Mouse (Mus musculus) forebrain, embryonic 13.5 days (tissue): Measurements from ENCODE around the gene Utrn. TPM values are rescaled to one million over a fixed set of nuclear protein-coding genes. Genes with fewer than 3 reads are reported as not detected.
A peak's percentile ranks its signal among the peaks of the same experiment; 100 is the strongest.

ENCODE experiments used
- ATAC-seq: fragments of 200-750 bp; cut with Nextera tagmentation; 2 replicates; pipeline ENCODE4 v1.8.0; 2017
- H3K27ac ChIP-seq: fragments of 300-500 bp; sonication (generic); 2 replicates; pipeline ENCODE4 v1.5.1; 2015; ENCODE audit warnings: inconsistent platforms, mild to moderate bottlenecking, moderate library complexity
- H3K27me3 ChIP-seq: fragments of 300-500 bp; sonication (generic); 2 replicates; pipeline ENCODE4 v1.6.1; 2015; ENCODE audit warnings: mild to moderate bottlenecking, inconsistent platforms
- H3K36me3 ChIP-seq: fragments of 300-500 bp; sonication (generic); 2 replicates; pipeline ENCODE4 v1.6.1; 2015; ENCODE audit warnings: mild to moderate bottlenecking, inconsistent platforms; ENCODE audit not compliant: poor library complexity, severe bottlenecking
- H3K4me1 ChIP-seq: fragments of 300-500 bp; sonication (generic); 2 replicates; pipeline ENCODE4 v1.6.1; 2015; ENCODE audit warnings: inconsistent platforms
- H3K4me2 ChIP-seq: fragments of 300-500 bp; sonication (generic); 2 replicates; pipeline ENCODE4 v1.6.1; 2015; ENCODE audit warnings: inconsistent platforms, mild to moderate bottlenecking, moderate library complexity
- H3K4me3 ChIP-seq: fragments of 300-500 bp; sonication (generic); 2 replicates; pipeline ENCODE4 v1.5.1; 2015; ENCODE audit warnings: mild to moderate bottlenecking, inconsistent platforms
- H3K9ac ChIP-seq: fragments of 300-500 bp; sonication (generic); 2 replicates; pipeline ENCODE4 v1.6.1; 2015; ENCODE audit warnings: mild to moderate bottlenecking, inconsistent platforms
- H3K9me3 ChIP-seq: fragments of 300-500 bp; sonication (generic); replicated peaks from 2 replicates; pipeline ENCODE4 v1.6.1; 2016; ENCODE audit warnings: inconsistent platforms
- WGBS: fragments of 180-500 bp; shearing (Covaris S2); methylation state at CpG from one replicate; pipeline ENCODE4 v1.1.7; 2015; 5-methylcytosine and 5-hydroxymethylcytosine counted together
- polyA plus RNA-seq: library from polyadenylated mRNA; unstranded; fragments of >200 nt; fragmentation: Nextera tagmentation; extraction: Ambion mirVana; gene quantifications from 2 replicates; pipeline ENCODE4 v1.2.1, GENCODE M21; 2015

Gene Utrn
- polyA plus RNA-seq, 1 experiment from 2014 or later: 18.7 TPM

GRCm38 (mm10) chr10:12558810-12559209 lies 310.4 kb downstream of the Utrn start:
- Histone ChIP-seq H3K9me3 (no peaks in the 10 kb centered on the region), H3K27ac (no peak overlapping the region), H3K4me1 (no peaks in the 10 kb centered on the region), H3K4me2 (no peak overlapping the region), H3K4me3 (no peak overlapping the region), H3K27me3 (no peaks in the 10 kb centered on the region), H3K9ac (no peak overlapping the region), H3K36me3 (no peaks in the 10 kb centered on the region)
- no peak for ATAC-seq
- WGBS: 87% methylated on average over 5 of the region's 5 CpGs

- Histone ChIP-seq H3K4me2 (no peak overlapping the region), H3K36me3 (no peaks in the 10 kb centered on the region), H3K4me3 (no peak overlapping the region), H3K9me3 (no peaks in the 10 kb centered on the region), H3K4me1 (0 out of 2 replicates have a peak, but pooled peaks cover 8% of the 10 kb centered on the region), H3K27me3 (0 out of 2 replicates have a peak, but pooled peaks cover 9% of the 10 kb centered on the region), H3K27ac (no peak overlapping the region), H3K9ac (no peak overlapping the region)
- ATAC-seq: no peak
- WGBS: 68% methylated on average over 2 of the region's 2 CpGs
These were observed 315.0 kb downstream of the Utrn start for GRCm38 (mm10) chr10:12554090-12554718.

GRCm38 (mm10) chr10:12552890-12553278 lies 316.3 kb downstream of the Utrn start:
- ATAC-seq: no peak
- H3K27me3 ChIP-seq: peaks cover 19% of the 10 kb centered on the region; the same call in 1 of the 2 replicates

GRCm38 (mm10) chr10:12552196-12552889 lies 316.8 kb downstream of the Utrn start:
- H3K27ac ChIP-seq: no peak overlapping the region
- no peaks in the 10 kb centered on the region for H3K36me3 ChIP-seq
- peaks cover 21% of the 10 kb centered on the region for H3K4me1 ChIP-seq
- WGBS: 44% methylated on average over 11 of the region's 11 CpGs
- peaks cover 19% of the 10 kb centered on the region; the same call in 1 of the 2 replicates for H3K27me3 ChIP-seq
- H3K4me2 ChIP-seq: no peak overlapping the region
- no peak for ATAC-seq
- no peaks in the 10 kb centered on the region for H3K9me3 ChIP-seq
- no peak overlapping the region for H3K9ac ChIP-seq
- no peak overlapping the region for H3K4me3 ChIP-seq

More at GRCm38 (mm10) chr10:12552890-12553278, 316.3 kb downstream of the Utrn start:
- Histone ChIP-seq H3K4me3 (no peak overlapping the region), H3K4me2 (no peak overlapping the region), H3K9ac (no peak overlapping the region), H3K9me3 (no peaks in the 10 kb centered on the region), H3K4me1 (peaks cover 19% of the 10 kb centered on the region), H3K36me3 (no peaks in the 10 kb centered on the region), H3K27ac (no peak overlapping the region)
- WGBS: 50% methylated on average over 5 of the region's 5 CpGs

- H3K9ac ChIP-seq: no peak overlapping the region
These were observed 317.4 kb downstream of the Utrn start for GRCm38 (mm10) chr10:12551735-12552134.

DNA sequence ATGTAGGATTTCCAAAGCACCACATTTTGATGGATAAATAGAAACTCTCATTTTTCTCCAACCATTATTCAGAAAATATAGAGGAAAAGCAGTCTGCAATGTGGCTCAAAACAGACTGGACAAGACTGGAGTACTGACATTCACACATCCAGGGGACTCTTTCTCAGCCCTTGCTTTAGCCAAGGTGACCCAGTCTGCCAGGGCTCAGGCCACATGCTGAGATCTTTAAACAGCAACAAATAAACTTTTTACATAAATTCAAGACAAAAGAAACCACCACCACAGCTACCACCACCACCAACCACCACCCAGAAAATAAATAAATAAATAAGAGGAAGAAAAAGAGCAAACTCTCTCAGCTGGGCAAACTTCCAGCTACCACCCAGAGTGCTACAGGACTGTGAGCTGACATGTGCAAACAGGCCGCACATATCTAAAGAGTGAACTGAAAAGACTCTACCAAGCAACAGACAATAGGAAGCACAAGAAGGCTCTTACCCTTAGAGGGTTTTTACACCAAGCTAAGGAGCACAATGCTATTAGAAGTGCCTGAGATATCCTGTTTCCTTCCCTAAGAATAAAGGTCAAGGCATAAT lies 319.1 kb downstream of the Utrn start:
- H3K9me3 ChIP-seq: no peaks in the 10 kb centered on the region
- no peak overlapping the region for H3K9ac ChIP-seq
- 26% methylated on average over 1 of the region's 1 CpGs for WGBS
- peaks cover 19% of the 10 kb centered on the region; the same call in 1 of the 2 replicates for H3K27me3 ChIP-seq
- ATAC-seq: no peak
- peaks cover 35% of the 10 kb centered on the region for H3K4me1 ChIP-seq
- H3K4me3 ChIP-seq: no peak overlapping the region
- H3K27ac ChIP-seq: no peak overlapping the region
- H3K4me2 ChIP-seq: no peak overlapping the region
- no peaks in the 10 kb centered on the region for H3K36me3 ChIP-seq

More at GRCm38 (mm10) chr10:12551735-12552134, 317.4 kb downstream of the Utrn start:
- ATAC-seq: no peak
- Histone ChIP-seq H3K27me3 (peaks cover 19% of the 10 kb centered on the region; the same call in 1 of the 2 replicates), H3K4me2 (no peak overlapping the region), H3K4me3 (no peak overlapping the region), H3K27ac (no peak overlapping the region), H3K4me1 (peaks cover 27% of the 10 kb centered on the region), H3K9me3 (no peaks in the 10 kb centered on the region), H3K36me3 (no peaks in the 10 kb centered on the region)
- whole genome bisulfite sequencing: 77% methylated on average over 5 of the region's 5 CpGs

GRCm38 (mm10) chr10:12549261-12549660 lies 319.9 kb downstream of the Utrn start:
- WGBS: 14% methylated on average over 5 of the region's 5 CpGs
- Histone ChIP-seq H3K27me3 (peaks cover 19% of the 10 kb centered on the region; the same call in 1 of the 2 replicates), H3K4me3 (no peak overlapping the region), H3K36me3 (no peaks in the 10 kb centered on the region), H3K4me2 (peak overlapping the region; percentile 63; the same call in 1 of the 2 replicates), H3K27ac (no peak overlapping the region), H3K9me3 (no peaks in the 10 kb centered on the region), H3K9ac (no peak overlapping the region), H3K4me1 (peaks cover 35% of the 10 kb centered on the region)
- ATAC-seq: no peak

DNA sequence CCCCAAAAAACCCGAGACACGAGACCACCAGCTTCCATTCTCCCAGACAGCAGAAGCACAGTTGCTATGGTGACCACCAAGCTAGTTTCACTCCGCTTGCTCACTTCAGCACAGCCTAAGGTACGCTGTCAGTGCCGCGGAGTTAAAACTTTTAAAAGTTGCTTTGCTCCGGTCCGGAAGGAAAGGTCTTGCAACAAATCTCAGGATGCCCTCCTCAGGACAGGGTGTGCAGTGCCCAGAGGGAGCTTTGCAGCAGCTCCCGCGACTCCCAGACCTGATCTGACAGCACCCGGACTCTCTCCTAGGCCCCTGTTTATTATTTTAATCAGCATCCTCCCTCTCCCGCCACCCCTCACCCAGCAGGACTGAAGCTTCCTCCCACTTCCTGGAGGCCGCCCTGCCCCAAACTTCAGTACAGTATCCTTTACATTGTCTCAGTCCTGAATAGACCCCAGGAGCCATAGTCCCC lies 320.5 kb downstream of the Utrn start:
- H3K9ac ChIP-seq: 0 out of 2 replicates have a peak overlapping the region, but pooled peaks have one; percentile 43
- H3K4me3 ChIP-seq: peak overlapping the region; percentile 27
- no peak overlapping the region for H3K27ac ChIP-seq
- H3K4me2 ChIP-seq: peak overlapping the region; percentile 63
- WGBS: 1% methylated on average over 13 of the region's 13 CpGs
- ATAC-seq: peak; percentile 81
- peaks cover 19% of the 10 kb centered on the region; the same call in 1 of the 2 replicates for H3K27me3 ChIP-seq
- no peaks in the 10 kb centered on the region for H3K9me3 ChIP-seq
- H3K4me1 ChIP-seq: peaks cover 35% of the 10 kb centered on the region
- H3K36me3 ChIP-seq: no peaks in the 10 kb centered on the region

DNA sequence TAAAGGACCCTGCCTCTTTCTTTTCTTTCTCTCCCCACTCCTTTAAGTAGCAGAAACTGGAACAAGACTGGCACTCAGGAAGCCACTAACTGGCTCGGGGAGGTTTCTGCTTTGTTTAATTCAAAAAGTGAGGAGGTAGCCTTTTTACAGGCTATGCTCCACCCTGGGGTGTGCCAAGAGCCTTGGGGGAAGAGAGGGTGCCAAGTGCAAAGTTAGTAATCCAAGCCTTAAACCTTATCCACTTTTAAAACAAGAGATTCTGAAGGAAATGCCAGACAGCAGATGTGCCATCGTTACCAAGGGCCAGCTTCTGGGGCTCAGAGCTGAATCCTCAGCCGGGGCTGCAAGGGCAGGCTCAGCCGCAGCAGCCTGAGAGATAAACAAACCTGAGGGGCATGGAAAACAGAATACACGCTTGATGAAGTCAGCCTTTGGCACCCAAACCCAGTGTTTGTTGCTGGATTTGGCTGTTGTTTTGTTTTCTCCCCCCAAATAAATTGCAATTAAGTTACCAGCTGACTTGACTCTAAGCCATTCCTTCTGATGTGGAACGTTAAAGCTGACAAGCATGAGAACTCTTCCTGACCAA lies 322.0 kb downstream of the Utrn start:
- Histone ChIP-seq H3K27ac (no peak overlapping the region), H3K4me1 (peaks cover 32% of the 10 kb centered on the region), H3K9me3 (no peaks in the 10 kb centered on the region), H3K4me3 (no peak overlapping the region), H3K27me3 (peaks cover 19% of the 10 kb centered on the region; the same call in 1 of the 2 replicates), H3K4me2 (0 out of 2 replicates have a peak overlapping the region, but pooled peaks have one; percentile 8), H3K9ac (no peak overlapping the region), H3K36me3 (no peaks in the 10 kb centered on the region)
- WGBS: 22% methylated on average over 6 of the region's 6 CpGs
- ATAC-seq: peak; percentile 69

- ATAC-seq: no peak
- H3K4me3 ChIP-seq: no peak overlapping the region
- peaks cover 14% of the 10 kb centered on the region; the same call in 1 of the 2 replicates for H3K27me3 ChIP-seq
- no peak overlapping the region for H3K27ac ChIP-seq
- H3K36me3 ChIP-seq: no peaks in the 10 kb centered on the region
- no peak overlapping the region for H3K9ac ChIP-seq
- H3K4me2 ChIP-seq: no peak overlapping the region
- no peaks in the 10 kb centered on the region for H3K9me3 ChIP-seq
- 84% methylated on average over 2 of the region's 2 CpGs for WGBS
- peaks cover 28% of the 10 kb centered on the region for H3K4me1 ChIP-seq
These were observed 323.7 kb downstream of the Utrn start for GRCm38 (mm10) chr10:12545440-12545839.

DNA sequence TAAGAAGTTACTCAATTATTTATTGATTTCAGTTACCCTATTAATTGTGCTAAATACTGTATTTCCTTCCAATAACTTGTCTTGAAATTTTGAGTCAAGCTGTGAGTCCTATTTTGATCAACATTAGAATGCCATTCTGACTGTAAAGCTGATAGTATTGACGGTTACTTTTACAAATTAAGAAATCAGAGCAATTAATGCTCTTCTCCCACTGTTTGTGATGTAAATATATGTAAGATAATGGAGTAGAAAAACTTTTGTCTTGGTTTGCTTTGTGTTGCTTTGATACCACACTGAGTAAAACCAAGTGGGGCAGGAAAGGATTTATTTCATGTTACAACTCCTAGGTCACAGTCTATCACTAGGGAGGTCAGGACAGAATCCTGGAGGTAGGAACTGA lies 327.4 kb downstream of the Utrn start:
- Histone ChIP-seq H3K4me1 (peaks cover 8% of the 10 kb centered on the region; the same call in 1 of the 2 replicates), H3K9me3 (no peaks in the 10 kb centered on the region), H3K27ac (no peak overlapping the region), H3K27me3 (no peaks in the 10 kb centered on the region), H3K4me2 (no peak overlapping the region), H3K36me3 (no peaks in the 10 kb centered on the region), H3K4me3 (no peak overlapping the region), H3K9ac (no peak overlapping the region)
- WGBS: 89% methylated on average over 1 of the region's 1 CpGs
- no peak for ATAC-seq
